Mouse (Mus musculus) intestine, embryonic 16.5 days (tissue): Measurements from ENCODE around the gene Lgals1. TPM values are rescaled to one million over a fixed set of nuclear protein-coding genes. Genes with fewer than 3 reads are reported as not detected.

Source experiments
- ATAC-seq: fragments of 200-750 bp; cut with Nextera tagmentation; 2 replicates; pipeline ENCODE4 v1.8.0; 2017; ENCODE audit warnings: moderate TSS enrichment, moderate library complexity
- H3K27ac ChIP-seq: fragments of 300-500 bp; sonication (generic); 2 replicates; pipeline ENCODE4 v1.5.1; 2014; ENCODE audit warnings: mild to moderate bottlenecking, low read length
- H3K27me3 ChIP-seq: fragments of 300-500 bp; sonication (generic); replicated peaks from 2 replicates; pipeline ENCODE4 v1.6.1; 2014; ENCODE audit warnings: low read length, control low read depth, mixed read lengths; ENCODE audit not compliant: control insufficient read depth, insufficient read depth
- H3K36me3 ChIP-seq: fragments of 300-500 bp; sonication (generic); 2 replicates; pipeline ENCODE4 v1.6.1; 2014; ENCODE audit warnings: low read length, control low read depth; ENCODE audit not compliant: control insufficient read depth, insufficient read depth
- H3K4me1 ChIP-seq: fragments of 300-500 bp; sonication (generic); 2 replicates; pipeline ENCODE4 v1.6.1; 2014; ENCODE audit warnings: low read length, control low read depth, mixed read lengths; ENCODE audit not compliant: control insufficient read depth, insufficient read depth
- H3K4me2 ChIP-seq: fragments of 300-500 bp; sonication (generic); 2 replicates; pipeline ENCODE4 v1.6.1; 2014; ENCODE audit warnings: low read depth, low read length, control low read depth
- H3K4me3 ChIP-seq: fragments of 300-500 bp; sonication (generic); 2 replicates; pipeline ENCODE4 v1.5.1; 2014; ENCODE audit warnings: mild to moderate bottlenecking, low read length
- H3K9ac ChIP-seq: fragments of 300-500 bp; sonication (generic); 2 replicates; pipeline ENCODE4 v1.6.1; 2014; ENCODE audit warnings: low read depth, low read length
- H3K9me3 ChIP-seq: fragments of 300-500 bp; sonication (generic); 2 replicates; pipeline ENCODE4 v1.6.1; 2016; ENCODE audit warnings: low read length, control low read depth; ENCODE audit not compliant: control insufficient read depth
- WGBS: fragments of 180-500 bp; shearing (Covaris S2); extraction: QIAGEN DNeasy Blood & Tissue Kit; methylation state at CpG from one replicate; pipeline ENCODE4 v1.1.7; 2014; 5-methylcytosine and 5-hydroxymethylcytosine counted together
- polyA plus RNA-seq: library from polyadenylated mRNA; unstranded; fragments of >200 nt; fragmentation: Nextera tagmentation; extraction: Ambion mirVana; gene quantifications from 2 replicates; pipeline ENCODE4 v1.2.1, GENCODE M21; 2015

Gene Lgals1
- polyA plus RNA-seq, 1 experiment from 2014 or later: 927 TPM

DNA sequence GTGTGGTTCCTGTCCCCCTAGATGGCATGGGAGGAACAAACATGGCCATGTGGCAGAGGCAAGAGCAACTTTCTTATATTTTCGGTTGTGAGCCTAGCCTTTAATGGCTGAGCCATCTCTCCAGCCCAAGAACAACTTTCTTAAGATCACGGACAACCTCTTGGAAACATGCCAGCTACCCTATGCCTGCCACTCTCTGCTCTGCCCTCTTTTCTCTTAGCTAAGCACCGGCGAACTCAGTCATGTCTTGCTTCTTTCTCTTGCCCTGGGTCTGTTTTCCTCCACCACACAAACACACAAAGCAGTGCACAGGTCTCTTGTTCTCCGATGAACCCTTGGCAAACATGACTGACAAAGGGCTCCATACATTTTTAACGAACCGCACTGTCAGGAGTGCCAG, 19.7 kb downstream of the Lgals1 start:
- Histone ChIP-seq H3K27me3 (peaks cover 3% of the 10 kb centered on the region), H3K4me2 (no peak overlapping the region), H3K9me3 (no peaks in the 10 kb centered on the region), H3K4me3 (no peak overlapping the region), H3K36me3 (no peaks in the 10 kb centered on the region), H3K9ac (no peak overlapping the region), H3K27ac (no peak overlapping the region), H3K4me1 (peaks cover 14% of the 10 kb centered on the region)
- ATAC-seq: no peak
- WGBS: 75% methylated on average over 7 of the region's 7 CpGs

DNA sequence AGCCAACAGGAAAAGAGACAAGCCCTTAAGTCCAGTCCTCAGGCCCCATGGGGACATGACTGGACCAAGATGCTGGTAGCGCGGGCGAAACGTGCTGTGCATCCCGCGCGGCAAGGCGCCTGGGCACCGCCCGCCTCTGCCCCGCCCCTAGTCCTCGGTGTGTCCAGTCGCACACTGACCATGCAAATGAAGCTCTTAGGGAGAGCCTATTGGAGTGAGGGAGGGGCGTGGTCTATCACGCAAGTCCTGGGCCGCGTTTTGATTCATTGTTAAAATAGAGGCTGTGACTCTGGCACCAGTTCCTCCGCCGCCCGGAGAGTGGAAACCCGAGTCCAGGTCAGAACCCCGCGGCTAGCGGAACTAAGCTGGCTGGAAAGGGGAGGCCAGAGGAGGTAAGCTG, 21.1 kb downstream of the Lgals1 start, which contains the start of gene Triobp:
Gene Triobp (plus strand): TSS at position 68 of the 400 bp plus-strand sequence.
- Histone ChIP-seq H3K4me2 (peak within 1 kb of the TSS; percentile 84), H3K9me3 (no peaks in the 10 kb centered on the region), H3K36me3 (no peaks in the 10 kb centered on the region), H3K4me1 (peaks cover 14% of the 10 kb centered on the region), H3K4me3 (peak within 1 kb of the TSS; percentile 52), H3K9ac (peak within 1 kb of the TSS; percentile 63), H3K27me3 (peaks cover 3% of the 10 kb centered on the region), H3K27ac (no peak within 1 kb of the TSS)
- under 1% methylated on average over 24 of the region's 24 CpGs for WGBS
- peak; percentile 98 for ATAC-seq

DNA sequence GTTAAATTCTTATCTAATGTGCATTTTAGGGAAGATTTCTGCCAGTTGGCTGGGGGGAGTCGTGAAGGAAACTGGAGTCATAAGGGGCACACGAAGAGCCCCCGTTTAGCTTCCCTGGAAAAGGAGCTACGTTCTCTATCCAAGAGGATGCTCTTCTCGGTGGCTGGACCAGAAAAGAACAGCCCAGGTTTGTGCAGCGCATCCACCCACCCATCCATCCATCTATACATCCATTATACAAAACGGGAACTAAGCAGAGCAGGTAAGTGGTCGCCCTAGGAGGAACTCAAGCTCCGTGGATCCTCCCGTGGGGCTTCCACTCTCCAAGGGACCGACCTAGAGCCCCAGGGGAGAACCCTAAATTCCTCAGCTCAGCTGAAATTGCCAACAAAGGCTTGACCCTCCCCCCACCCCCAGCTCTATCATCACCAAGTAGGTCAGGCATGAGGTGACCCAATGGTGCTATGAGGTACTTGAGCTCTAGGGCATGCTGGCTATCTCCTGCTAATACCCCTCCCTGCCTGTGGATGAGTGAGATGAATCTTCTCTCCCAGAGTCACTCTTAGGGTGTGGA, 21.7 kb downstream of the Lgals1 start:
- peak overlapping the region; percentile 84 for H3K4me2 ChIP-seq
- no peaks in the 10 kb centered on the region for H3K9me3 ChIP-seq
- H3K36me3 ChIP-seq: no peaks in the 10 kb centered on the region
- no peak overlapping the region for H3K27ac ChIP-seq
- peak overlapping the region; percentile 52 for H3K4me3 ChIP-seq
- H3K4me1 ChIP-seq: peaks cover 9% of the 10 kb centered on the region
- 0 out of 2 replicates have a peak, but pooled peaks have one; percentile 24 for ATAC-seq
- peaks cover 3% of the 10 kb centered on the region for H3K27me3 ChIP-seq
- WGBS: 5% methylated on average over 11 of the region's 11 CpGs
- H3K9ac ChIP-seq: peak overlapping the region; percentile 63

DNA sequence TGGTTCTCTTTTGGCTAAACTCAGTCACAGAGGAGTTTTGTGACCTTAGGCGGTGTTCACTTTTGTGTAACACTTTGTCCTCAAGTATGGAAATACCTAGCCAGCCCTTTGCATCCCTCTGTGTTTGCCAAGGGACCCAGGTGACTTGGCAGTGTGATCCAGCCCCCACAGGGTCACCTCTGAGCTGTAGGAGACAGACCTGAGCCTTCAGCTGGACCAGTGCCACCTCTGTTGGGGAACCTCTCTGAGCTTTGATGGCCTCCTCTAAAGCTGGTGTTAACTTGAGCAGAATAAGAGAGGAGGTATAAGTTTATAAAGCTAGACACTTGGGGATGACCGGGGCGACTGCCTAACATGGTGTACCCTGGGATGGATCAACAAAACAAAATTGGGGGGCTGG, 22.4 kb downstream of the Lgals1 start:
- Histone ChIP-seq H3K4me2 (no peak overlapping the region), H3K9ac (no peak overlapping the region), H3K27ac (no peak overlapping the region), H3K9me3 (no peaks in the 10 kb centered on the region), H3K27me3 (peaks cover 3% of the 10 kb centered on the region), H3K4me3 (no peak overlapping the region), H3K4me1 (peaks cover 9% of the 10 kb centered on the region), H3K36me3 (no peaks in the 10 kb centered on the region)
- 100% methylated on average over 3 of the region's 3 CpGs for WGBS
- no peak for ATAC-seq

DNA sequence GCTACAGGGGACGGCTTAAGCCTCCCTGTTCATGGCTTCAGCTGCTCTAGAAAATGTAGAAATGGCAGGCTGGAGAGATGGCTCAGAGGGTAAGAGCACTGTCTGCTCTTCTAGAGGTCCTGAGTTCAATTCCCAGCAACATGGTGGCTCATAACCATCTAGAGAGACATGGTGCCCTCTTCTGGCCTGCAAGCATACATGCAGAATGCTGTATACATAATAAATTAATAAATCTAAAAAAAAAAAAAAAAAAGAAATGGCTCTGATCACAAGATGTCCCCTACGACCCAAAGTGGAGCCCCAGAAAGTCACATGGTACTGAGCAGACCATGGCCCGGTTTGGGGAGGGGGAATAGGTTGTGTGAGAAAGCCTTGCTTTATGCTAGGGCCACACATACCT, 29.1 kb downstream of the Lgals1 start:
- WGBS: 68% methylated on average over 3 of the region's 3 CpGs
- Histone ChIP-seq H3K27ac (no peak overlapping the region), H3K9me3 (no peaks in the 10 kb centered on the region), H3K4me3 (no peak overlapping the region), H3K27me3 (no peaks in the 10 kb centered on the region), H3K4me1 (peaks cover 7% of the 10 kb centered on the region; the same call in 1 of the 2 replicates), H3K36me3 (no peaks in the 10 kb centered on the region), H3K9ac (no peak overlapping the region), H3K4me2 (no peak overlapping the region)
- no peak for ATAC-seq

DNA sequence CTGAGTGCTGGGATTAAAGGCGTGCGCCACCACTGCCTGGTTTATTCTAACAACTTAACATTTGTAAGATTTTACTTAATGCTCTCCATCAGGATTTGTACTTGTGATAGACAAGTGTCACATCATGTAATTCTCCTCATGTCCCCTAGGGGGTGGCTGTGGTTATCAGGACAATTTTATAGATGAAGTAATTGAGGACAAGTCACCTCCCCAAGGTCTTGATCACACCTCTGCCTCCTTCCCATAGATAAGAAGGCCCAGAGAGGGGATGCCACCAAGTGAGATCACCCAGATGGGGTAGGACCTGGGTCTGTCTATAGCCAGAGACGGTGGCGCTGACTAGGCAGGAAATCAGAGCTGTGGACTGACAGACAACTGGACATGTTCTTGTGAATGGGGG, 29.8 kb downstream of the Lgals1 start:
- no peaks in the 10 kb centered on the region for H3K36me3 ChIP-seq
- H3K4me3 ChIP-seq: no peak overlapping the region
- no peak for ATAC-seq
- no peak overlapping the region for H3K9ac ChIP-seq
- WGBS: 80% methylated on average over 4 of the region's 4 CpGs
- H3K4me2 ChIP-seq: no peak overlapping the region
- H3K27me3 ChIP-seq: no peaks in the 10 kb centered on the region
- H3K27ac ChIP-seq: no peak overlapping the region
- H3K4me1 ChIP-seq: peaks cover 7% of the 10 kb centered on the region; the same call in 1 of the 2 replicates
- no peaks in the 10 kb centered on the region for H3K9me3 ChIP-seq

DNA sequence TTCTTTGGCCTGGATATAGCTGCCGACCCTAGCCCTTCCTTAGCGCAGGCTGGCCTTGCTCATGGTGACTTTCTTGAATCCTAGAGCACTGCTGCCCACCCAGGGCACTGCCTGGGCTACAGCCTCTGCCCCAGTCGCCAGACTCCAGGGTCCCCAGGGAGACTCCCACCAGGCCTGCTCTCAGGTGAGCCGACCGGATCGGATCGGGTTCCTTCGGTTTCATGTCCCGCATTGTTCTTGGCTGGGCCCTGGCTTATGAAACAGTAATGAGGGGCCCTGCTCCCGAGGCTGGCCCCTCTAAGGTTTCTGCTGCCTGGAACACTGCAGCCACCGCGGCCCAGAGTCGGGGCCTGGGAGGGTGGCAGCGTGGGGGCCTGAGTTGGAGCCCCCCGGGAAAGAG, 30.5 kb downstream of the Lgals1 start:
- Histone ChIP-seq H3K9ac (no peak overlapping the region), H3K4me2 (no peak overlapping the region)

DNA sequence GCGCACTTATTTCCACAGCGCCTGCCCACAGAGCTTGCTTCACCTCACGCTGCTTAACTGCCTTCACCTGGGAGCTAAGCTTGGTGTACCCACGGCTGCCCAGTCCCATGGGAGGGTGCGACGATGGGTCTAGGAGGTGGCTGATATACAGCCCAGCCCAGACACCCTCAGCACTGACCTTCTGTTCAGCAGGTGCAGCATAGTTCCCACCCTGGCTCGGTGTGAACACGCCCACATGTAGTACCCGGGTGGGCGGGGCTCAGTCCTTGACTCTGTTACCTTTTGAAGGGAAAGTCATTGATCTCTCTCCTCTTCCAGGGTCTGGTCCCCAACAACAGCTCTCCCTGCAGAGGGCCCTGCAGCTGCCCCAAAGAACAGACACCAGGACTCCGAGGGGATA, 33.0 kb downstream of the Lgals1 start:
- H3K36me3 ChIP-seq: no peaks in the 10 kb centered on the region
- H3K4me3 ChIP-seq: no peak overlapping the region
- H3K27me3 ChIP-seq: no peaks in the 10 kb centered on the region
- no peaks in the 10 kb centered on the region for H3K9me3 ChIP-seq
- H3K27ac ChIP-seq: no peak overlapping the region
- H3K4me2 ChIP-seq: no peak overlapping the region
- H3K4me1 ChIP-seq: peaks cover 7% of the 10 kb centered on the region; the same call in 1 of the 2 replicates
- 68% methylated on average over 11 of the region's 11 CpGs for WGBS
- no peak overlapping the region for H3K9ac ChIP-seq
- peak; percentile 76 for ATAC-seq

More for the DNA sequence above, 30.5 kb downstream of the Lgals1 start:
- H3K9me3 ChIP-seq: no peaks in the 10 kb centered on the region
- H3K27ac ChIP-seq: no peak overlapping the region
- no peaks in the 10 kb centered on the region for H3K27me3 ChIP-seq
- H3K4me1 ChIP-seq: peaks cover 7% of the 10 kb centered on the region; the same call in 1 of the 2 replicates
- WGBS: 52% methylated on average over 15 of the region's 15 CpGs
- no peak overlapping the region for H3K4me3 ChIP-seq
- no peak for ATAC-seq
- no peaks in the 10 kb centered on the region for H3K36me3 ChIP-seq

DNA sequence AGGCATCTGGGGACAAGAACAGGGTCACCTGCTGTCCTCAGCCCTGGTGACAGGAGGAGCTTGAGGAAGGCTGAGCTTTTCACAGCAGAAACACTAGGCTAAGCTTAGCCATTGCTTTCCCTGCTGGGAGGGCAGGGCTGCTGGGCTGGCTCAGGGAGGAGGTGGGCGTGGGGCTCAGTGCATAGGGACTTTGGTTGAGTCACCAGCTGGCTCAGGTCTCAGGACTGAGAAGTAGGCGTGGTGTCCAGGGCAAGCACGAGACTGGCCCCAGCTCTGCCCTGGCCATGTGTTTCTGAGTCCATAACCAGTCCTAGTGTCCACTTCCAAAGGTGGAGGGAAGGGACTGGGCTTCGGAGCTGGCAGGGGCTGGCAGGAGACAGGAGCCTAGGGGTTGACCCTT, 33.6 kb downstream of the Lgals1 start:
- Histone ChIP-seq H3K27me3 (no peaks in the 10 kb centered on the region), H3K9ac (no peak overlapping the region), H3K4me3 (no peak overlapping the region), H3K27ac (no peak overlapping the region), H3K9me3 (no peaks in the 10 kb centered on the region), H3K4me1 (peaks cover 7% of the 10 kb centered on the region; the same call in 1 of the 2 replicates), H3K4me2 (no peak overlapping the region), H3K36me3 (no peaks in the 10 kb centered on the region)
- ATAC-seq: peak; percentile 64
- WGBS: 59% methylated on average over 4 of the region's 4 CpGs

DNA sequence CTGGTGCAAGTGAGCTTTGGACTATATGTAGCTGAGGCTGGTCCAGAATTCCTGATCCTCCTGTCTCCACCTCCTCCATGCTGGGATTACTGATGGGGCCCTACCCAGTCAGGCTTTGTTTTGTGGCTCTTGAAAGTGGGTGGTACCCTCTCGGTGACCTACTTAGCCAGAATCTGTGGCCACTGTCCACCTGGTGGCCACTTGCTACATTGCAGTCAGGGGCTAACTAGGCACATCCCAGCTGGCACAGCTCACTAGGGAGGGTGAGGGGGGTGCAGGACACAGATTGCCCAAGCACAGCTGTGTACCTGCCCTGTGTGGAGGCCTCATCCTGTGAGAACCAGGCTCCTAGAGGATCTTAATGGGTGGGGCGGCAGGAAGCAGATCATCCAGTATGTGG, 36.4 kb downstream of the Lgals1 start:
- Histone ChIP-seq H3K36me3 (no peaks in the 10 kb centered on the region), H3K27ac (no peak overlapping the region), H3K4me1 (peaks cover 7% of the 10 kb centered on the region; the same call in 1 of the 2 replicates), H3K9me3 (no peaks in the 10 kb centered on the region), H3K27me3 (no peaks in the 10 kb centered on the region), H3K9ac (no peak overlapping the region; the same call in 1 of the 2 replicates), H3K4me2 (no peak overlapping the region), H3K4me3 (no peak overlapping the region)
- peak; percentile 60 for ATAC-seq
- 22% methylated on average over 2 of the region's 2 CpGs for WGBS
